Mouse (Mus musculus): ENCODE measurements at regions not wholly inside any gene's neighbourhood (a gene's known extent, or its start where the extent isn't known, plus 50 kb on each side); places are given as distances from the start of the nearest gene placed in this dataset.

DNA sequence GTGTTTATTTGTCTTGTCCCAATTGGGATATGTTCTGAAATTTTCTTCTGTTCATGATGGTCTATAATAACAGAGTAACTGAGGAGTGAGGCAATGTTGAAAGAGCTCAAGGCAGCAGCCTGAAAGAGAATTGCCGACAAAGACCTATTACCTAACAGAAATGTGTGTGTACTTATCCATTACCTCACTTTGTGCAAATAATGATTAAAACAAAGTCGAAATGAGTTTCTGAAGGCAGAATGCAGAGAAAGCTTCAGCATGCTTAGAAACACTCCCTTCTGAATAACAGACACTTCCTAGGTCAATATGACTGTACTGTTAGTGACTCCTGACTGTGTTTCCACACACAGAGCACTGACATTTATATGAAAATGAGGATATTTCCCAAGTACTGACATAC is 63.0 kb downstream of the Kbtbd8 start:
- no peak for DNase-seq (ENCODE audit: low spot score in 2 of 2)

DNA sequence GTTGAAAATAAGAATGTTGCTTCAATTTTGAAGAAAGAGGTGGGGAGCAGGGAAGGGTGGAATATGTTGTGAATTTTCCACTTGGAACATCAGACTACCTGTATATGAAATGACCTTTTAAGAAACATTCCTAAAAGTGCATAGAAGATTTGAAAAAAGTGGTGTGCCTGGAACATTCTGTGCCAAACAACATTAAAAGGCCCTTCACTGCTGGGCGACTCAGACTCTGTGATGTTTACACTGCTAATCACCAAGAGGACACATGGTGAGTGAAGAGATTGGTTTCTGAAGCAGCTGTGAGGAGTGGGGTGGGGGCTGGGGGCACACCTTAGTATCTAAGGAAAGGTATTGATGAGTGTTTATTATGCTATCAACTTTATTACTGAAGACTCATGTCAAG is 65.2 kb downstream of the Kbtbd8 start:
- no peak for DNase-seq (ENCODE audit: low spot score in 2 of 2)

DNA sequence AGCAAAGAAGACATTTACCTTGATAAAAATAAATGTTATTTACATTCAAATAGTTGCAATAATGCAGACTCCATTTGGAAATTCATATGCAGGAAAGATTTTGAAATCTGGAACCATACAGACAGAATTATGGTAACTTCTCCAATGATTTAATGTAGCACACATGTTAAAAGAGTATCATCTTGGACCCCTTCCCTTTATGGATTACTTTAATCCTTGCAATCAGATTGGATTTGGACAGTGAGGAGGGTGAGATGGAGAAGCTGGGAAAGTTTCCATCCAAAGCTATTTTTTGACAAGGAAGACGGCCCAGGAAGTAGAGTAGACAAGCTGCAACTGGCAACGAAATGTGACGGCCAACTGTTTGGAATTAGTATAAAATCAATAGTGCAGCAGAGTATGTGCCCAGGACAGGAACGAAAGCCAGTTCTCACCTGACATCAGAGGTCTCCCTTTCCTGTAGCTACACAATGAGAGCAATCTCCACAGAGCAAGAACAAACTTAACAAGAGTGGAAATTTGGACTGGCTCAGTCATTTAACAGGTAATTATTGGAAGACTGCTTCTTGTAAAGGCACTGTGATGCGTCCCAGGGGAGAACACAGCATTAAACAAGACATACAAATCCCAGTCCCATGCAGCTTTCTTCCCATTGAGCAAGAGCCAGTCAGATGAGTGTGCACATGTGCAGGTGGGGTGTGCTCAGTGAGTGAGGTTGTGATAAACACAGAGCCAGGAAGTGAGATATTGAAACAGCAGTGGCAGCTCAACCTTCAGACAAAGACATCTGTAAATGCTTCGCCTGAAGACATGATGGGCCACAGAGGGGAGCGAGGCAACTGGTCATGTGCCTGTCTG is 68.3 kb downstream of the Kbtbd8 start:
- DNase-seq (ENCODE audit: low spot score in 2 of 2) = no peak

DNA sequence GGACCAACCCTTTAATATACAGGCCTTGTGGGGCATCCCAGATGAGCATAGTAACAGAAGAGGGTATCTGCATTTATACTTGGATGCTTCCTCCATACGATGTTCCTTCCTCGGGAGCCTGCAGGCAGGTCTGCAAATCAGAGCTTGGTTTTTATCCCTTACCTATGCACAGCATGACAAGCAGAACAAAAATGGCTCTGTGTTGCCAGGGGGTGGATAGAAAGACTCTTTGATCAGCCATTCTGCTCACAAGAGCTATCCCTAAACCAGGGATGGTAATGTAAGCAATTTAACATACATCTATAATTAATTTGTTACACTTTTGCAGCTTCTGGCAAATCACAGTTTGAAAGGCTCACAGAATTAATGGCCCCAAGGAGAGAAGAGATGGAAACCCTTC is 79.6 kb downstream of the Kbtbd8 start:
- DNase-seq (ENCODE audit: low spot score in 2 of 2) = no peak

DNA sequence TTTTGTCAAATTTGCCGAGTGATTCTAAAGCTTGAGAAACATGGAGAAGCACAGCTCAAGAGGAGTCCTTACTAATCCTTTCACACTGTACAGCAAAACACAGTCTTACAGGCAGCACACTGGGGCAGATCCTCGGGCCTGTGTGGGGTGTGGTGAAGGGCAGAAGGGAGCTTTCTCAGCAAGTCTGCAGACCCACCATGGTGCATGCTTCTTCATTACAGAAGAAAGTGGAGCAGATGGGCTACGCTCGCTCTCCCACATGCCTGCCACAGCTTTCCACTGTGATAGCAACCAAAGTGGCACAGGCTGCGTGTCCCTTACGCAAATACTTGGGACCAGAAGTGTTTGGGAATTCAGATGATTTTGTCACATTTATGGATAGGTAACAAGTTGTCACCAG is 81.6 kb downstream of the Kbtbd8 start:
- DNase-seq (ENCODE audit: low spot score in 2 of 2) = peak; percentile 42 to 83

DNA sequence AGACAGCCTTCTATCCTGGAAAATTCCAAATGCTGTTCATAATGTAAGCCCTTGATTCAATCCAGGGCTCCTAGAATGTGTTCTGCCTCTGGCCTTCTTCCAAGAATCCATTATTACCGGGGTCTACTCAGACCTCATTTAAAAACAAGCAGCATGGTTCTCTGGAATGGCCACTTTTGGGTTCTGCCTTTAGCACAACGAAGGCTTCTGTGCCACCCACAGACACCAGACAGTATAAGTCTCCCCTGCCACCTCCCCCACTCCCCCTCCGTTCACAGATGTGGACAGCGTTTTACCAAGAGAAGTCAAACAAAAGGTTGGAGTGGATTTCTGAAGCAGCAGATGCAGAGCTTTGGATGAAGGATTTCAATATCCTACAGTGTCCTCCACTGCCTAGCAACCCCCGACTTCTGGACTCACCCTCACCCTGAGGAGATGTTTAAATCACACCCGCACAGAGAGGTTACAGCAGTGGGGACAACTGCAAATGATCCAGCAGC is 85.3 kb downstream of the Kbtbd8 start:
- DNase-seq (ENCODE audit: low spot score in 2 of 2) = peak; percentile 9 to 41

DNA sequence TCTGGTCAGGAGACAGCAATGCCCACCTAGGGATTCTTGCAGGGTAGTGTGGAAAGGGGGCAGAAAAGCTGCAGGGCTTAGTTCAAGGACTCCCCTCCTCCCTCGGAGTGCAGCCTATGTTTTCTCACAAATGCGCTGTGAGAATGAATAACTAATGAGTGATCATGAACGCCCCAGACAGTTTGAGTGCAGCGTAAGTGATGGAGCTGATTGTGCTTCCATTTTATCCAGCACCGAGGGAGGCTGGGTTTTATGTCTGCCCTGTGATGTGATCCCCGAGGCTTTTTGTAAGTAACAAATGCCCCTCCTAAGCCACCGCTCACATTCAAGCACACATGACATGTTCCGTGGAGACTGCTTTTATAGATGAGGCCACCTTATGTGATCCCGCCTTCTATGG is 85.9 kb downstream of the Kbtbd8 start:
- DNase-seq (ENCODE audit: low spot score in 2 of 2) = no peak

DNA sequence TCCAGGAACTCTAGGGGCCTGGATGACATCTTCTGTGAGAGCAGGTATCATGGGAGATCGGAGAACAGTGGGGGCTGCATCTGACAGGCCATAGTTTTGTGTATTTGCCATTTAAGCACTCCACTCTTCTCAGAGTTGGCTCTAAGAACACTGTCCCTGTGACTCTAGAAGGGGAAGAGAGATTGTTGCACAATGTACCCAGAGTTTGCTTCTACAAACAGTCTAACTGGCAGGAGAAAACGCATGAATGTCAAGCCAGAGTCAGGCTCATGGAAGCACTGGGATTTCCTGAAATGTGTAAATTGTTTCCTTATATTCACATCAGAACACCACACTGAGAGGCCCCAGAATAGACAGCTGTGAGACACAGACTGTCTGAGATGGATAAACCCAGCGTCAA is 87.2 kb downstream of the Kbtbd8 start:
- DNase-seq (ENCODE audit: low spot score in 2 of 2) = no peak

DNA sequence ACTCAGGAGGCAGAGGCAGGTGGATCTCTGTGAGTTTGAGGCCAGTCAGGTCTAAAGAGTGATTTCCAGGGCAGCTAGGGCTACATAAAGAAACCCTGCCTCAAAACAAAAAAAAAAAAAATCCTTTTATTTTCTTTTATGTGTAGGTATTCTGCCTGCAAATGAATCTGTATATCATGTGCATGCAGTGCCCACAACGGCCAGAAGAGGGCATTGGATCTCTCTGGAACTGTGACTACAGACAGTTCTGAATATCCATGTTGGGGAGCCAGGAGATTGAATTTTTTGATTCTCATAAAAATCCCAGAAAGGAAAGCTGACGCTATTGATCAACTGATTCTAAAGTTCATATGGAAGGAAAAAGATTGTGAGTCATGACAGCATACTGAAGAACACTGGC is 90.0 kb downstream of the Kbtbd8 start:
- peak in 1 of 2 experiments; percentile 73 for DNase-seq (ENCODE audit: low spot score in 2 of 2)

DNA sequence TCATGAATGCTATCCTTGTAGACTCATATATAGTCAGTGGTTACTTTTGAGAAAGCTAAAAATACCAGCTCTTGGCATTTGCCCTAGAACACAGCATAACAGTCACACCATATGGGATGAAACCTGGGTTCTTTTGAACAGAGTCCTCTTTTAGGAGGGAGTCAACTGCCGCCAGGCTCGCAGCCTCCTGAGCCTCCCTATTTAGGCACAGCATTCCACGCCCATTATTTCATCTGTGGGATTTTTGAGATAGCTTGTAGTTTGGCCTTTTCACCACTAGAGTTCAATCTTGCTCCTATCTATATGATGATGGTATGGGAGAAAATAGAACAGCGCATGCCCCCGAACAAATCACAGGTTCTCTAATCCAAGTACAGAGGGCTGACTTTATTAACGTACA is 100.4 kb downstream of the Kbtbd8 start:
- peak; percentile 28 to 75 for DNase-seq (ENCODE audit: low spot score in 2 of 2)

DNA sequence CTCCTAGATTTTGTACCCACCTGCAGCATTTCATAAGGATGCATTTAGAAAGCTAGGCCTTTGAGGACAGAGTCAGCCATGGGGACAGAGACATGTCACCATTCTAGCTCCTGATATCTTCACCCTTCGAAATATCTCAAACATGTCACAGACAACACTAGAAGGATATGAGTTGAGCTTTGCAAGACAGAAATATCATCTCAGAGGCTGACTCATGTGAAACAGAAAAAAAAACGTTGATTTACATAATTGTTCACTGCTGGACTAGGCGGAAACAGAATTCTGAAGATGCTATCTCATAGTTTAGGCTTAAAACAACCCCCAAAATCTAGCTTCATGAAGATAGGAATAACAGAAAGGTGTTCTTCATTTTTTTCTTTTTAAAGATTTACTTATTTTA is 101.8 kb downstream of the Kbtbd8 start:
- DNase-seq (ENCODE audit: low spot score in 2 of 2) = no peak

DNA sequence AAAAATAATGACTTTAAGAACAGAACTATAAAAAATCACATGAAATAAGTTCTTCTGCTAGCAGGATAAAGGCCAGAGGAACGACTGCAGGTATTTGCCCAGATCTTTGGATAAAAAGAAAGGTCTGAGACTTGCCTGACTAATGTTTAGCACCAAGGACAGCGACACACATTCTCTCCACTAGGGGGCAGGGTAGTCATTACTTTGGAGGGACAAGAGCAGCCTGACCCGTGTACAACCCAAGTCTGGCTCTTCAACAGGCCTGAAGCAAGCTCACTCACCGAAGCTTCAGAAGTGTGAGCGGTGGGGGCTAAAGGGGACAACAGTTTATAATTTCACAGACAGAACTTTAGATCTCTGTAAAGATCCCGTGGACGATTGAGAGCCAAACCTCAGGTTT is 98.4 kb upstream of the Gm10234 start:
- peak; percentile 71 to 90 for DNase-seq (ENCODE audit: low spot score in 2 of 2)

DNA sequence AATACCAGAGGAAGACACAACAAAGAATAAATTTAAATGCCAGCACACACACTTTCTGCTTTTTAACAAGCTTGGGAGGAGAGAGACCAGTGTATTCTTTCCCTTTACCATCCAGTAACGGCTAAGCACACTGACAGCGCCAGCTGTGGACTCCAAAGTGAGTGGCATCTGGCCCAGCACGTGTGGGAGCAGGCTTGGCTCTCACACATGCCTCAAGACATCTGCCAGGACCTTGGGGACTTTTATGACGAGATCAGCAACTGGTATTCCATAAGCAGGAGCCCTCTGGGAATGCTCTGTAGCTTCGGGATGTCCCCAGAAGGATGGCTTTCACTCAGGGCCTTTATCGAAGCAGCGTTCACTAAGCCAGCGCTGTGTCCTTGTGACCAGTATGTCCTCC is 92.0 kb upstream of the Gm10234 start:
- DNase-seq (ENCODE audit: low spot score in 2 of 2) = no peak

DNA sequence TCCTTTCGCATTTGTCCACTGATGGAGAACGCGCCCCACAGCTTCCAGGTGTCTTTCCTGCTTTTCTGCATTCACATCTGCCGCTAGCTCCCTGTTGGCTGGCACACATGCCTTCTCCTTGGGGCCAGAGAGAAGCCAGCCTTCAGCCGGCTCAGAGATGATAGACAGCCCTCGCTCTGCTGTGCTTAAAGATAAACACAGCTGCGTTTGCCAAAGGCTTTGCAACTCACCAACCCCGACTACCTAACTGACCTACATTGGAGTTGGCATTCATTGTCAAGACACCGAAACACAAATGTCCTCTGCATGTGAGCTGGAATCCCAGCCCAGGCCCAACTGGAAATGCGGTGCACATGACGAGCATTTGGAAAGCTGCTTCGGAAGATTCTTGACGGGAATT is 87.2 kb upstream of the Gm10234 start:
- no peak for DNase-seq (ENCODE audit: low spot score in 2 of 2)

DNA sequence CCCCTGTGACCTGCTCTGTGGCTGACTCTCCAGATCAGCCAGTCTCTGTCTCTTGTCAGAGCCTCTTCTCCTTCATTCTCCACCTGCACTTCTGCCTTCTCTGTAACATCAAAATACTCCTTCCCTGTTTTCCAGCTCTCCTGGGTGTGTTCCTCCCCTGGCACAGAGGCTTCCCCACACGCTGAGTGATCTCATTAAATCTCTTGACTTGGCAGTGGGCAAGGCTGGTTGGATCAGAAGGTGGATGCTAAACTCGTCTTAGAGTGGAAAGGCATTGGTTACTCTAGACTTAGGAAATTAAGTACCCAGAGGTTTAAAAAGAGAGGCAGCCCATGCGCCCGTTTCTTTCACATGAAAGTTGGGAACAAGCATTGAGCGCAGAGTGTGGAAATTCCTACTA is 78.3 kb upstream of the Gm10234 start:
- DNase-seq (ENCODE audit: low spot score in 2 of 2) = no peak

DNA sequence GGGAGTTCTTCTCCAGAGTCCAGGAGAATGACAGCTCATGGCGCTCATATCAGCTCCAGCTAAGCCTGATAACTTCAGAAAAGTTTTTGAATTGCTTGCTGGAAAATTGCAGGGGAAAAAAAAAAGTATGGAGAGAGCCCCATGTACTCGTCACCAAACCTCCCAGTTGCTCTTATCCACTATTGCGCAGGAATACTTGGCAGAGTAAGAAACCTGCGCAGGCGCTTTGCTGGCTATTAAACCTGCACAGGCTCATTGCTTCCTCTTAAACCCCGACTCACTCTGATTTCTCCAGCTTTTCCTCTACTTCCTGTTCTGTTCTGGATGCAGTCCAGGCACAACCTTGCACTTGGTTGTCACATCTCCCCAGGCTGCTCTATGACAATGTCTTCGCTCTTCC is 77.0 kb upstream of the Gm10234 start:
- DNase-seq (ENCODE audit: low spot score in 2 of 2) = no peak

DNA sequence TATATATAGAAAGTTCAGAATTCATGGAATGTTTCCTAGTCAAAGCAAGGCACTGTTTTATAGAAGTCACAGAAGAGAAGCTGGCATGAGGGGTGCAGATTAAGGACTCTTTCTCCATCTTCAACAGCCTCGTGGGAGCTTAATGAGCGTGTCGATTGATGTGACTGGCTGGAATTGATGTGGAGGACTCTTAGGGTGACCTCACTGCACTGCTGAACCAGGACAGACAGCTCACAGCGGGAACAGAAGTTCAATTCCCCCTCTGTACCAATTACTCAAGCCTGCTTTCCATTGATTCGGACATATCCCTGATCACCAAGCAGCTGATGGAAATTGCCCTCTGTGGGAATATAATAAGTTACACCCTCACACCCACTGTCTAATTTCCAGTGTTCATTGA is 65.6 kb upstream of the Gm10234 start:
- no peak for DNase-seq (ENCODE audit: low spot score in 2 of 2)

DNA sequence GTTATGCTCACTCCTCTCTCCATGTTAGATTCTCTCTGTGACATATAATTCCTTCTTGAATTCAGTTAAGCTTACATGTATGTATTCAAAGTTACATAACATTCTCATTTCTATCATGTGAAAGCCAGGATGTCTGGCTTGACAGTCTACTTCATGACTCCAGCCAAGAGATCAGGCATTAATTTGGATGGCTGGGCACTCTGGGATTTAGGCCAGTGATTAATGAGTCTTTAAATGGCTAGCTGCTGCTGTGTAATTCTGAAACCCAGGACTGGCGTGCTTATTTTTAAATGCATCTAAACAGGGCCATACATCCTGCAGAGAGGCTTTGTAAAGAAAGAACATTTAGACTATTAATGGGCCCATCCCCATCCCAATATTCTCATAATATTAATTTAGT is 60.9 kb upstream of the Gm10234 start:
- DNase-seq (ENCODE audit: low spot score in 2 of 2) = no peak

DNA sequence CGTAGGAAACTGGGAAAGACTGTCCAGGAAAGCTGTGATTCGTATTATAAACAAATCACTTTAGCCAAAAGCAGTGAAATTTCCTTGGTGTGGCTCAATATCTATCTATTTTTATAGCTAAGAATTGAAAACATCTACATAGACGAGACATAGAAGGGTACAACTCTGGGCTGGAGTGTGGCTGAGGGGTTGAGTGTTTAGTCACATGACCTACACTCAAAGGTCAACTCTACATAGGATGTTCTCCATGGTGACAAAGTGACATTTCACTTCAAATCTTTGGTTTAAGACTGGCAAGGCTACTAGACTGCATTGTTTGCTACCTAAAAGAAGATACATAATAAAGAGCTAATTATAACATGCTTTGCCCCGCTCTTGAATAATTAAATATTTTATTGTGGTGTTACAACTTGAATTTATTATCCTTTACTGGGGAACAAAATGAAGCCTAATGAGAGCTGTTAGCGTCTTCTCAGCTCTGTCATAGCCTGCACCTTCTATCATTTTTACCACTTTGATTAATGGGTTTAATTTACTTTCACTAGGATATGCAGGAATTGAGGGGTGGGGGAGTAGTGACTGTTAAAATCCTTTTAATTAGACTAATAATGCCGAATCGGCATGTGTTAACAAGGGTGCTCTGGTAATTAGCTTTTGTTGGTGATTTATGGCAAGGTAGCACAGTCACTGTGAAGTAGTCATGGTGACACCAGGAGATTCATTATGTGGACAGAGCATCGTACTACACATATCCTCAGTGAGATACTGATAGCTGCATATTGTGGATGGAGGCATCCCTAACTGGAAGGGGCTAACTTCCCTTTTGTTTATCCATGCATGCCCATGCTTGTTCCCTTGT is 57.7 kb upstream of the Gm10234 start:
- no peak for DNase-seq (ENCODE audit: low spot score in 2 of 2)

DNA sequence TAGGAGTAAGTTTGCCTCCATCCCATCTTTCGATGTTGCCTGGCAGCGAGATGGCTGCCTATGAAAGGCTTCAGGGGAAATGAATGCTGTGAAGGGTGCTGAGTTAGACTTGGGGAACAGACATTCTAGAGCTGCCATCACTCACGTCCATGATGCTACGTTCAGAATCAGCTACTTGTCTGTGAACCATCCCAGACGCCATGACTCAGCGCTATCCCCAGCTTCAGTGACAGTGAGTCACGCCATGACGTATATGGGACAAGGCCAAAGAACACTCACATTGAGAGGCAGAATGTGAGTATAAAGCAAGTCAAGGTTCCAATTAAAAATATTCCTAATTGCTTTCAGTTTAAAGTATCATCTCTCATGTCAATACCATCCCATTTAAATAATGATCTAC is 52.4 kb upstream of the Gm10234 start:
- no peak for DNase-seq (ENCODE audit: low spot score in 2 of 2)
